Mouse (Mus musculus) inflammation-experienced regulatory T-cells (primary cell): ENCODE data around the gene Scd2. TPM values are rescaled to one million over a fixed set of nuclear protein-coding genes. Genes with fewer than 3 reads are reported as not detected.

Source experiments
- polyA plus RNA-seq, 2 experiments: library from polyadenylated mRNA; unstranded; fragments of 100-300 nt; shearing (Covaris generic); gene quantifications; one replicate each; pipeline ENCODE4 v1.2.1; 2017

Gene Scd2
- polyA plus RNA-seq = 10 to 100 TPM; 40.0 to 40.1 TPM

DNA sequence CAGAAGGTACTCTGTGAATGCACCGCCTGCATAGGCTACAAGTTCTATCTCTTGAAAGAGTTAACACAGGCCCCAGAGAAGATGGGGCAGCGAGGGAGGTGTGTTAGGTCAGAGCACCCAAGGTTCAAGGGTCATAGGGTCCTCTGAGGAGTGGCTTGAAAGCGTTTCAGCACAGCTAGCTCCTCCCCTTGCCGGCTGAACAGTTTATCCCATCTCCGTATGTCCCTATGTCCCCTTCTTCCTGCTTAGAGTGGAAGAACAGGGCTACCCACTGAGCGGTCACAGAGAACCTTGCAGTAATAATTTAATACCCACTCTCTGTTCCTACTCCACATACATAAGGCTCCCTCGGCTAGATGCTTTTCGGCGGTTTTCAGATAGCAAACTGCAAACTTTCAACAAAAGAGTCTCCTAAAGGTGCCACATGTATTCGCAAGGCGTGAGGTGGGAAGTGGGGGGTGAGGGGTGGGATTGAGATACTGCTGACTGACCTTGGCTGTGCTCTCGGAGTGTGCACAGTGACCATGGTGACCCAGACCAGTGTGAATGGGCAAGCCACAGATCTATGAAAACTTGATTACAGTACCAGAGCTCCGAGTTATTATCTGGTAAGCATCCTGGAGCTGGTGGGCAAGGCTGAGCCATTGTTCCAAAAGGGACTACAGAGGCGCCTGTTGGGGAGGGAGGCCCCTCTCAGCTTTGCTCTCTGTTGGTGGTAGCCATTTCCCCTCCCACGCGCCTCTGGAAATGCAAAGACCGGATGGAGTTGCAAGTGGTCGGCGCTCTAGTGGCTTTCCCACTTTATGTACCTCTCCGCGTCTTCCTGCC, at the start of gene Scd2:
Gene Scd2, plus strand, starts transcription at position 734 of the 828 bp plus-strand sequence.

DNA sequence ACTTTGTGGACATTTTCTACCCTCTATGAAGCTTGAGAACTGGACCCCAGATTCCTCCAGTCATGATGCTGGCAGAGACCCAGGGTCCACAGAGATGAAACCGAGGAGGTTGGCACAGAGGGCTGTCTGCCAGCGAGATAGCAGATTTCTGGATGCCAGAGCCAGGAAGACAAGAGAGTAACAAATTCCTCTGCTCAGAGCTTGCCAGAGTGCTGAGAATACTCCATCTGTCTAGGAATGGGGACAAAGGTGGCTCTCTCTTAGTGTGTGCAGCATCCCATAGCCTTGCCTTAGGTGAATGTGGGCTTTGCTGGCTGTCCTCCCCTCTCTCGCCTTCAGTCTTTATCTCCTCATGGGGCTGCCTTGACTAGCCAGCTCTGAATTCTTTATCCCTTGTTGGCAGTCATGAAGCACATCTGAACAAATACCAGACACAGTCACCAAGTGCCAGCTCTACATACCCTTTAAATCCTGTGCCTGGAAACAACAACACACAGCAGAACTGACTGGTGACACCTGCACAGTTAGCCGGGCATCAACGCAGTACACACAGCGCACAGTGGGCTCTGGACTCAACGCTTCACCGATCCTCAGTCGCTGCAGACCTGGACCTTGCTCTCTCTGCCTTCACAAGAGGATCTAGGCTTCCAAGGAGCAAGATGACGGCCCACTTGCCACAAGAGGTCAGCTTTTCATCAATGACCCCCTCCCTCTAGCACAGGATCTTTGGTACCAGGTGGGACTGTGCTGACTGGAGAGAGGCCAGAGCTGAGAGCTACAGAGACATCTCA, 39.6 kb downstream of the Scd2 start, which contains the start of gene Scd4:
Gene Scd4, plus strand, starts transcription at position 260 of the 791 bp plus-strand sequence.

Other genes starting within 250 kb of the Scd2 start
- gene Erlin1, start 223.9 kb upstream of the Scd2 start, polyA plus RNA-seq = 10 to 100 TPM in 1 of 2 experiments, 1 to 10 TPM in 1; 9.7 to 12.9 TPM
- 10 to 100 TPM; 72.9 to 80.4 TPM for gene Chuk, start 186.2 kb upstream of the Scd2 start, polyA plus RNA-seq
- 10 to 100 TPM; 30.4 to 39.2 TPM for gene Cwf19l1, start 157.8 kb upstream of the Scd2 start, polyA plus RNA-seq
- gene Bloc1s2, start 147.2 kb upstream of the Scd2 start, polyA plus RNA-seq = 100 to 1,000 TPM; 110 to 135 TPM
- 1 to 10 TPM in 1 of 2 experiments, under 1 TPM in 1; 0.13 to 1.0 TPM for gene Pkd2l1, start 101.2 kb upstream of the Scd2 start, polyA plus RNA-seq
- gene Scd3, start 90.4 kb upstream of the Scd2 start, polyA plus RNA-seq = under 1 TPM; 0.05 to 0.53 TPM
- 1 to 10 TPM in 1 of 2 experiments, under 1 TPM in 1; 0.31 to 1.7 TPM for gene Scd4, start 39.4 kb downstream of the Scd2 start, polyA plus RNA-seq
- gene Scd1, start 114.2 kb downstream of the Scd2 start, polyA plus RNA-seq = 1 to 10 TPM; 2.0 to 4.8 TPM
- under 1 TPM in 1 of 2 experiments, not detected in 1; 0.50 TPM for gene Wnt8b, start 199.8 kb downstream of the Scd2 start, polyA plus RNA-seq